Mouse (Mus musculus) MEL (cell line): Measurements from ENCODE around the gene Gm4756. TPM values are rescaled to one million over a fixed set of nuclear protein-coding genes. Genes with fewer than 3 reads are reported as not detected.
A peak's percentile ranks its signal among the peaks of the same experiment; 100 is the strongest.

Experiments used
- DNase-seq: peaks from one replicate; pipeline ENCODE4 v3.0.0; 2011; ENCODE audit warnings: low read depth, low spot score
- H3K27ac ChIP-seq: 2 replicates; pipeline ENCODE4 v1.5.1; 2012; ENCODE audit warnings: low read depth, mild to moderate bottlenecking, control low read depth, low read length, moderate library complexity; ENCODE audit not compliant: control insufficient read depth
- H3K27me3 ChIP-seq, 2 experiments: fragments of 150-350 bp in 1 of 2; sonication (generic) in 1 of 2; 2 replicates each; pipeline ENCODE4 v1.6.1; 2012; ENCODE audit warnings: low read length in 2 of 2, mild to moderate bottlenecking in 2 of 2, improper control_type of control experiment in 1 of 2, moderate library complexity in 1 of 2; ENCODE audit not compliant: insufficient read depth in 2 of 2, control insufficient read depth in 1 of 2
- H3K36me3 ChIP-seq, 2 experiments: 2 replicates each; pipeline ENCODE4 v1.6.1; 2012 to 2014; ENCODE audit warnings: low read length in 2 of 2, improper control_type of control experiment in 1 of 2, inconsistent platforms in 1 of 2, mild to moderate bottlenecking in 1 of 2; ENCODE audit not compliant: insufficient read depth in 2 of 2, control insufficient read depth in 1 of 2
- H3K4me1 ChIP-seq, 2 experiments: fragments of 150-350 bp in 1 of 2; sonication (generic) in 1 of 2; 2 replicates each; pipeline ENCODE4 v1.6.1; 2012; ENCODE audit warnings: low read length in 2 of 2, improper control_type of control experiment in 1 of 2, mild to moderate bottlenecking in 1 of 2; ENCODE audit not compliant: insufficient read depth in 2 of 2, control insufficient read depth in 1 of 2
- H3K4me3 ChIP-seq, 2 experiments: fragments of 150-350 bp in 1 of 2; sonication (generic) in 1 of 2; 2 replicates each; pipeline ENCODE4 v1.5.1; 2012; ENCODE audit warnings: low read depth in 2 of 2, low read length in 2 of 2, mild to moderate bottlenecking in 2 of 2, moderate library complexity in 2 of 2, control low read depth in 1 of 2, improper control_type of control experiment in 1 of 2; ENCODE audit not compliant: control insufficient read depth in 1 of 2, insufficient read depth in 1 of 2
- H3K79me2 ChIP-seq: 2 replicates; pipeline ENCODE4 v1.6.1; 2012; ENCODE audit warnings: mild to moderate bottlenecking, low read length, moderate library complexity; ENCODE audit not compliant: control insufficient read depth, poor library complexity, insufficient read depth
- H3K9ac ChIP-seq: 2 replicates; pipeline ENCODE4 v1.6.1; 2012; ENCODE audit warnings: low read depth, mild to moderate bottlenecking, control low read depth, low read length, moderate library complexity; ENCODE audit not compliant: control insufficient read depth, poor library complexity, severe bottlenecking
- H3K9me3 ChIP-seq: fragments of 150-350 bp; sonication (generic); replicated peaks from 2 replicates; pipeline ENCODE4 v1.6.1; 2012; ENCODE audit warnings: mild to moderate bottlenecking, low read length, improper control_type of control experiment, moderate library complexity; ENCODE audit not compliant: insufficient read depth
- CHD1 ChIP-seq: IDR thresholded peaks from 2 replicates; pipeline ENCODE4 v1.6.1; 2012; ENCODE audit warnings: low read depth, mild to moderate bottlenecking, inconsistent platforms, low read length, improper control_type of control experiment
- CTCF ChIP-seq, 3 experiments: IDR thresholded peaks in 2 of 3; conservative IDR thresholded peaks in 1 of 3; 2 replicates each; pipeline ENCODE4 v1.5.1; 2011 to 2012; ENCODE audit warnings: low read length in 3 of 3, low read depth in 2 of 3, mild to moderate bottlenecking in 2 of 3, improper control_type of control experiment in 1 of 3, inconsistent platforms in 1 of 3, mixed read lengths in 1 of 3, moderate library complexity in 1 of 3; ENCODE audit not compliant: control insufficient read depth in 1 of 3, insufficient read depth in 1 of 3, poor library complexity in 1 of 3, severe bottlenecking in 1 of 3
- E2F4 ChIP-seq: IDR thresholded peaks from 2 replicates; pipeline ENCODE4 v1.6.1; 2011; ENCODE audit warnings: low read depth, low read length, improper control_type of control experiment, borderline replicate concordance
- ETS1 ChIP-seq: IDR thresholded peaks from 2 replicates; pipeline ENCODE4 v1.6.1; 2012; ENCODE audit warnings: low read depth, mild to moderate bottlenecking, inconsistent platforms, low read length, improper control_type of control experiment, moderate library complexity
- GABPA ChIP-seq: IDR thresholded peaks from 2 replicates; pipeline ENCODE4 v1.6.1; 2012; ENCODE audit warnings: low read depth, mild to moderate bottlenecking, inconsistent platforms, low read length, improper control_type of control experiment, moderate library complexity
- MAFK ChIP-seq: IDR thresholded peaks from 2 replicates; pipeline ENCODE4 v1.6.1; 2011; ENCODE audit warnings: low read depth, mild to moderate bottlenecking, low read length, improper control_type of control experiment, borderline replicate concordance
- MYB ChIP-seq: IDR thresholded peaks from 2 replicates; pipeline ENCODE4 v1.6.1; 2011; ENCODE audit warnings: mild to moderate bottlenecking, low read depth, low read length, improper control_type of control experiment
- NELFE ChIP-seq: IDR thresholded peaks from 2 replicates; pipeline ENCODE4 v1.6.1; 2011; ENCODE audit warnings: low read depth, low read length, improper control_type of control experiment
- POLR2A ChIP-seq, 2 experiments: IDR thresholded peaks; 2 replicates each; pipeline ENCODE4 v1.6.1; 2011 to 2012; ENCODE audit warnings: low read length in 2 of 2, mild to moderate bottlenecking in 2 of 2, control low read depth in 1 of 2, improper control_type of control experiment in 1 of 2, low read depth in 1 of 2, moderate library complexity in 1 of 2; ENCODE audit not compliant: control insufficient read depth in 1 of 2, insufficient read depth in 1 of 2, poor library complexity in 1 of 2
- POLR2AphosphoS5 ChIP-seq: IDR thresholded peaks from 2 replicates; pipeline ENCODE4 v1.6.1; 2012; ENCODE audit warnings: low read depth, borderline replicate concordance, mild to moderate bottlenecking, inconsistent platforms, low read length, moderate library complexity, mixed read lengths
- RCOR1 ChIP-seq: IDR thresholded peaks from 2 replicates; pipeline ENCODE4 v1.6.1; 2012; ENCODE audit warnings: low read depth, mild to moderate bottlenecking, inconsistent platforms, low read length, improper control_type of control experiment
- SMC3 ChIP-seq: IDR thresholded peaks from 2 replicates; pipeline ENCODE4 v1.6.1; 2011; ENCODE audit warnings: low read depth, low read length, improper control_type of control experiment
- TCF12 ChIP-seq: IDR thresholded peaks from 2 replicates; pipeline ENCODE4 v1.6.1; 2014; ENCODE audit warnings: low read depth, mild to moderate bottlenecking, inconsistent platforms, low read length, improper control_type of control experiment, moderate library complexity
- polyA plus RNA-seq, 2 experiments: library from polyadenylated mRNA; stranded (reverse) in 1 of 2; unstranded in 1 of 2; fragments of >175 nt in 1 of 2; fragments of >200 nt in 1 of 2; gene quantifications; 2 replicates each; pipeline versions ENCODE4 v1.2.1 to v1.2.4; 2012; ENCODE audit warnings: low replicate concordance in 2 of 2, low read depth in 1 of 2; ENCODE audit not compliant: insufficient read length in 2 of 2, insufficient read depth in 1 of 2, missing spikeins in 1 of 2
- total RNA-seq: library from RNA; depleted of rRNA; stranded (reverse); fragments of 300-350 nt; gene quantifications from 2 replicates; pipeline ENCODE4 v1.2.3, GENCODE M21; 2012; rRNA removed

The Gm4756 gene
- total RNA-seq: not detected in 2 replicates
- polyA plus RNA-seq: not detected

DNA sequence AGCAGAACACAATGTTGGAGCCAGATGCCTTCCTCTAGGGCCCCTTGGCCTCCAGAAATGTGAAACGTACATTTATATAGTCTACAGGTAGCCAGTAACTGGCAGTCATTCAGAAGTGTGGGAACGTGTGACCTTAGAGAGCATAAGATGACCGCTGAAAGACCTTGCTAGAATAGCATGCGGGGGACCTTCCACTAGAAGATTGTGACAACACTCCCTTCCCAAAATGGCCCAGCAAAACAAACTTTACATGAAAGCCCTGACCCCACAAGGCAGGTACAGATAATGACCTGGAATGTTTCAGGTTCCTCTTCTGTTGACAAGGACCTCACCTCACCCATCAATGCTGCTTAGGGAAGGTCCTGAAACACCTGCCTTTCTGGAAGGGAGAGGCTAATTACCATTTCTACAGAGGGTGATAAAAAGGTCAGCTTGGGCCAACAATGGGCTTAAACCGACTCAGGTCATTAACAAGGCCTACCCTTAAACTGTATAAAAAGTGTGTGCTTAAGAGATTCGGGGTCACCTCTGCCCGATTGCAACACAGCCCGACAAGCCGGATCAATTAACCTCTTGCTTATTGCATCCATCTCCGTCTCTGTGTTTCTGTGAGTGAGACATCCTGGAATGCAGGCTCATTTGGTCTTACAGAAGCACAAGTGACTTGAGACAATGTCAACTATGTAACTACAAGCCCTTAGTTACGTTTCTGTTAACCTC lies at the start of gene Gm4756:
Gm4756 (minus strand) TSS at position 51 of the 720 bp plus-strand sequence.
- TF ChIP-seq ETS1 (no peak), MAFK (no peak), E2F4 (no peak), CTCF (IDR thresholded peaks at IDR 0.05 in 2 of 3, conservative IDR thresholded peaks at IDR 0.05 in 1 of 3; ENCODE audit: control insufficient read depth in 1 of 3, insufficient read depth in 1 of 3, low read depth in 2 of 3, low read length in 3 of 3, poor library complexity in 1 of 3, severe bottlenecking in 1 of 3) (no peak), TCF12 (no peak), GABPA (no peak), MYB (no peak), NELFE (no peak), CHD1 (no peak), POLR2AphosphoS5 (no peak)
- no peak within 1 kb of the TSS for H3K27ac ChIP-seq
- no peaks in the 10 kb centered on the region for H3K36me3 ChIP-seq
- no peaks in the 10 kb centered on the region for H3K27me3 ChIP-seq
- no peak for DNase-seq
- no peaks in the 10 kb centered on the region for H3K9me3 ChIP-seq
- H3K4me1 ChIP-seq: no peaks in the 10 kb centered on the region
- H3K9ac ChIP-seq: no peak within 1 kb of the TSS
- H3K79me2 ChIP-seq: no peaks in the 10 kb centered on the region
- H3K4me3 ChIP-seq: no peak within 1 kb of the TSS

DNA sequence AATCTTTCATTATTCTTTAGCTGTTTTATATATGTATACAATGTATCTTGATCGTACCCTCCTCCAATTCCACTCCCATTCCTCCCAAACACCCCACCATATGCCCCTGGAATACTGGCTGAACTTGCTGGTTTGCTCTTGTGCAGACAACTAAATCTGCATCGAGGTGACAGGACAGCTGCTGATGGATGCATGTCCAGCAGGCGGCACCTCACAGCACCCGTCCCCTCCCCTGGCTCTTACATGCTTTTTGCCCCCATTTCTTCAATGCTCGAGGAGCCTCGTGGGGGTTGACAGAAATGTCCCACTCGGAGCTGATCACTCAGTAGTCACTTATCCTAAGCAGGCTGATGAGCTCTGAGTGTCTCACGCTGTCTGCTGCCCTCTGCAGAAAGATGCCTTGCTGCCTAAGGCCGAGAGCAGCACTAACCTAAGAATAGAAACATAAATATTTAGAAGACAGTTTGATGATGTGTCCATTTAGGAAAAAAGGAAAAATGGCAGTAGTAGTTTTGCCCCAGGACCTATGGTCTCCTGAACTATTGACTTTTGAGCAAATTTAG lies 45.5 kb upstream of the Gm4756 start:
- no peaks in the 10 kb centered on the region for H3K36me3 ChIP-seq
- no peak for TF ChIP-seq TCF12
- no peak for TF ChIP-seq POLR2A (IDR thresholded peaks at IDR 0.05; ENCODE audit: control insufficient read depth in 1 of 2, insufficient read depth in 1 of 2, low read depth in 1 of 2, low read length in 2 of 2, poor library complexity in 1 of 2)
- TF ChIP-seq RCOR1: no peak
- no peak for TF ChIP-seq MAFK
- peak in 2 of 3 experiments; percentile 27 to 29; a peak in 3 of 6 replicates for TF ChIP-seq CTCF (IDR thresholded peaks at IDR 0.05 in 2 of 3, conservative IDR thresholded peaks at IDR 0.05 in 1 of 3; ENCODE audit: control insufficient read depth in 1 of 3, insufficient read depth in 1 of 3, low read depth in 2 of 3, low read length in 3 of 3, poor library complexity in 1 of 3, severe bottlenecking in 1 of 3)
- peak; percentile 48 for TF ChIP-seq SMC3
- peaks cover 5 to 11% of the 10 kb centered on the region in 2 experiments for H3K27me3 ChIP-seq
- DNase-seq: peak; percentile 35
- H3K27ac ChIP-seq: no peak overlapping the region
- H3K4me1 ChIP-seq: no peaks in the 10 kb centered on the region; a peak in 1 of 4 replicates
- H3K4me3 ChIP-seq: no peak overlapping the region
- no peaks in the 10 kb centered on the region for H3K79me2 ChIP-seq
- H3K9ac ChIP-seq: no peak overlapping the region
- H3K9me3 ChIP-seq: no peaks in the 10 kb centered on the region
